Mouse (Mus musculus): Measurements from ENCODE around the gene Olfr1445. TPM values are rescaled to one million over a fixed set of nuclear protein-coding genes. Genes with fewer than 3 reads are reported as not detected.

The Olfr1445 gene
- polyA plus RNA-seq, 1 experiment from 2014 or later, result not detected

Other genes starting within 250 kb of the Olfr1445 start
- gene Olfr1442, start 213.4 kb upstream of the Olfr1445 start, polyA plus RNA-seq (2015; fragmentation: Nextera tagmentation; extraction: Ambion mirVana), result not detected in 2 replicates
- not detected in 2 replicates for gene Olfr1443, start 205.7 kb upstream of the Olfr1445 start, polyA plus RNA-seq (2015; fragmentation: Nextera tagmentation; extraction: Ambion mirVana)
- not detected in 2 replicates for gene Keg1, start 188.1 kb upstream of the Olfr1445 start, polyA plus RNA-seq (2015; fragmentation: Nextera tagmentation; extraction: Ambion mirVana)
- 1.4 and 2.0 TPM in 2 replicates for gene Cntf, start 118.2 kb upstream of the Olfr1445 start, polyA plus RNA-seq (2015; fragmentation: Nextera tagmentation; extraction: Ambion mirVana)
- gene Zfp91, start 87.7 kb upstream of the Olfr1445 start, polyA plus RNA-seq (2015; fragmentation: Nextera tagmentation; extraction: Ambion mirVana), result 11.0 and 12.0 TPM in 2 replicates
- gene Lpxn, start 87.7 kb upstream of the Olfr1445 start, polyA plus RNA-seq (2015; fragmentation: Nextera tagmentation; extraction: Ambion mirVana), result 0.63 and 0.85 TPM in 2 replicates
- not detected in 2 replicates for gene Gm5244, start 37.2 kb upstream of the Olfr1445 start, polyA plus RNA-seq (2015; fragmentation: Nextera tagmentation; extraction: Ambion mirVana)
- not detected in 2 replicates for gene Olfr1444, start 26.6 kb upstream of the Olfr1445 start, polyA plus RNA-seq (2015; fragmentation: Nextera tagmentation; extraction: Ambion mirVana)
- gene Olfr1446, start 9.7 kb downstream of the Olfr1445 start, polyA plus RNA-seq (2015; fragmentation: Nextera tagmentation; extraction: Ambion mirVana), result not detected in 2 replicates
- gene Olfr1447, start 19.9 kb downstream of the Olfr1445 start, polyA plus RNA-seq (2015; fragmentation: Nextera tagmentation; extraction: Ambion mirVana), result not detected in 2 replicates
- gene Olfr1448, start 40.6 kb downstream of the Olfr1445 start, polyA plus RNA-seq (2015; fragmentation: Nextera tagmentation; extraction: Ambion mirVana), result not detected in 2 replicates
- gene Olfr1449, start 47.0 kb downstream of the Olfr1445 start, polyA plus RNA-seq (2015; fragmentation: Nextera tagmentation; extraction: Ambion mirVana), result not detected in 2 replicates
- not detected in 2 replicates for gene Olfr1450, start 66.4 kb downstream of the Olfr1445 start, polyA plus RNA-seq (2015; fragmentation: Nextera tagmentation; extraction: Ambion mirVana)
- not detected in 2 replicates for gene Olfr1451, start 111.2 kb downstream of the Olfr1445 start, polyA plus RNA-seq (2015; fragmentation: Nextera tagmentation; extraction: Ambion mirVana)
- not detected in 2 replicates for gene Olfr1453, start 144.5 kb downstream of the Olfr1445 start, polyA plus RNA-seq (2015; fragmentation: Nextera tagmentation; extraction: Ambion mirVana)
- not detected in 2 replicates for gene Olfr1454, start 176.8 kb downstream of the Olfr1445 start, polyA plus RNA-seq (2015; fragmentation: Nextera tagmentation; extraction: Ambion mirVana)
- not detected in 2 replicates for gene Olfr1457, start 214.0 kb downstream of the Olfr1445 start, polyA plus RNA-seq (2015; fragmentation: Nextera tagmentation; extraction: Ambion mirVana)
- not detected in 2 replicates for gene Olfr1458, start 222.9 kb downstream of the Olfr1445 start, polyA plus RNA-seq (2015; fragmentation: Nextera tagmentation; extraction: Ambion mirVana)

All from midbrain, embryonic 16.5 days (tissue).